Mouse (Mus musculus): Measurements from ENCODE around the gene Fntb.

DNA sequence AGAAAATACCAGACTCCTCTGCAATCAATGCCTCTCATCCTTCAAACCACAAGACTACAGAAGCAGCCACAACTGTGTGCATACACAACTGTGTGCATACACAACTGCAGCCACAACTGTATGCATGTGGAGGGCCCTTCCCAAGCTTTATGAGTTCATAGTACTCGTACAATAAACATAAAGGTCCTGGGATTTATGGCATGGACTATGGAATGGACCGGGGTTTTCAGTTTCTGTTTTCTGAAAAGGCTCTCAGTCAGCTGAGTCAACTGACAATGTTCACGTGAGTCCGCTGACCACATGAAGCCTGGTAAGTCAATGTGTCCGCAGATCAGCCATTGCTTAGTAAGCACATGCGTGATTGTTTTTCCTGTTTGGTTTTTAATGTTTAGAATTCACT lies 178.1 kb downstream of the Fntb start:
- TF ChIP-seq CTCF (IDR thresholded peaks at IDR 0.05; ENCODE audit: insufficient read depth, low read length) (no peak), POLR2A (IDR thresholded peaks at IDR 0.05; ENCODE audit: borderline replicate concordance, extremely low read depth, low read depth, low read length) (no peak)
